Mouse (Mus musculus) midbrain, embryonic 15.5 days (tissue): ENCODE results near the gene Gm38394. TPM values are rescaled to one million over a fixed set of nuclear protein-coding genes. Genes with fewer than 3 reads are reported as not detected.

Source experiments
- ATAC-seq: fragments of 200-750 bp; cut with Nextera tagmentation; replicated peaks from 2 replicates; pipeline ENCODE4 v1.8.0; 2017; ENCODE audit warnings: moderate TSS enrichment
- H3K27ac ChIP-seq: fragments of 300-500 bp; sonication (generic); 2 replicates; pipeline ENCODE4 v1.5.1; 2015; ENCODE audit warnings: mild to moderate bottlenecking, inconsistent platforms
- H3K27me3 ChIP-seq: fragments of 300-500 bp; sonication (generic); replicated peaks from 2 replicates; pipeline ENCODE4 v1.6.1; 2015; ENCODE audit warnings: inconsistent platforms
- H3K36me3 ChIP-seq: fragments of 300-500 bp; sonication (generic); replicated peaks from 2 replicates; pipeline ENCODE4 v1.6.1; 2015; ENCODE audit warnings: inconsistent platforms
- H3K4me1 ChIP-seq: fragments of 300-500 bp; sonication (generic); 2 replicates; pipeline ENCODE4 v1.6.1; 2015; ENCODE audit warnings: inconsistent platforms
- H3K4me2 ChIP-seq: fragments of 300-500 bp; sonication (generic); 2 replicates; pipeline ENCODE4 v1.6.1; 2015; ENCODE audit warnings: inconsistent platforms, mild to moderate bottlenecking, moderate library complexity
- H3K4me3 ChIP-seq: fragments of 300-500 bp; sonication (generic); 2 replicates; pipeline ENCODE4 v1.5.1; 2015; ENCODE audit warnings: mild to moderate bottlenecking, inconsistent platforms
- H3K9ac ChIP-seq: fragments of 300-500 bp; sonication (generic); 2 replicates; pipeline ENCODE4 v1.6.1; 2015; ENCODE audit warnings: mild to moderate bottlenecking, inconsistent platforms
- H3K9me3 ChIP-seq: fragments of 300-500 bp; sonication (generic); 2 replicates; pipeline ENCODE4 v1.6.1; 2016; ENCODE audit warnings: inconsistent platforms
- WGBS: fragments of 180-500 bp; shearing (Covaris S2); methylation state at CpG from one replicate; pipeline ENCODE4 v1.1.7; 2015; ENCODE audit warnings: mixed read lengths; 5-methylcytosine and 5-hydroxymethylcytosine counted together
- polyA plus RNA-seq: library from polyadenylated mRNA; unstranded; fragments of >200 nt; fragmentation: Nextera tagmentation; extraction: Ambion mirVana; gene quantifications from 2 replicates; pipeline ENCODE4 v1.2.1, GENCODE M21; 2015

Gm38394 gene
- polyA plus RNA-seq, 1 experiment from 2014 or later, result 3.1 TPM

- no peaks in the 10 kb centered on the region for H3K27me3 ChIP-seq
- peaks cover 5% of the 10 kb centered on the region for H3K4me1 ChIP-seq
- H3K27ac ChIP-seq, result no peak overlapping the region
- 0 out of 2 replicates have a peak, but pooled peaks cover 5% of the 10 kb centered on the region for H3K36me3 ChIP-seq
- no peak overlapping the region for H3K4me3 ChIP-seq
- H3K4me2 ChIP-seq, result no peak overlapping the region
- no peaks in the 10 kb centered on the region for H3K9me3 ChIP-seq
- no peak overlapping the region for H3K9ac ChIP-seq
- ATAC-seq, result no peak
- WGBS, result 77% methylated on average over 3 of the region's 3 CpGs
These were observed 47.3 kb downstream of the Gm38394 start for GRCm38 (mm10) chr1:133613817-133614216.

GRCm38 (mm10) chr1:133611436-133611835 lies 49.7 kb downstream of the Gm38394 start:
- no peak for ATAC-seq
- H3K4me2 ChIP-seq, result no peak overlapping the region
- H3K27ac ChIP-seq, result no peak overlapping the region
- no peak overlapping the region for H3K9ac ChIP-seq
- H3K36me3 ChIP-seq, result peaks cover 10% of the 10 kb centered on the region
- 88% methylated on average over 1 of the region's 1 CpGs for WGBS
- no peaks in the 10 kb centered on the region for H3K9me3 ChIP-seq
- H3K27me3 ChIP-seq, result no peaks in the 10 kb centered on the region
- no peak overlapping the region for H3K4me3 ChIP-seq
- peaks cover 15% of the 10 kb centered on the region for H3K4me1 ChIP-seq

- H3K4me1 ChIP-seq, result peaks cover 15% of the 10 kb centered on the region
- H3K9me3 ChIP-seq, result no peaks in the 10 kb centered on the region
- peaks cover 16% of the 10 kb centered on the region for H3K36me3 ChIP-seq
- H3K9ac ChIP-seq, result no peak overlapping the region
- H3K27ac ChIP-seq, result no peak overlapping the region
- no peaks in the 10 kb centered on the region for H3K27me3 ChIP-seq
- H3K4me2 ChIP-seq, result no peak overlapping the region
- WGBS, result 55% methylated on average over 6 of the region's 6 CpGs
- ATAC-seq, result peak; percentile 43
- peak overlapping the region; percentile 100; the same call in 1 of the 2 replicates for H3K4me3 ChIP-seq
These were observed 50.5 kb downstream of the Gm38394 start for GRCm38 (mm10) chr1:133610601-133611000.

GRCm38 (mm10) chr1:133609771-133610502 lies 51.2 kb downstream of the Gm38394 start, which contains the start of gene Snrpe:
Snrpe (minus strand) TSS chr1:133610291.
- under 1% methylated on average over 73 of the region's 73 CpGs for WGBS
- ATAC-seq, result peak; percentile 98

GRCm38 (mm10) chr1:133603174-133603573 lies 57.9 kb downstream of the Gm38394 start:
- H3K9ac ChIP-seq, result no peak overlapping the region
- H3K4me3 ChIP-seq, result no peak overlapping the region
- no peak overlapping the region for H3K4me2 ChIP-seq
- no peaks in the 10 kb centered on the region for H3K9me3 ChIP-seq
- H3K4me1 ChIP-seq, result peaks cover 6% of the 10 kb centered on the region
- peaks cover 52% of the 10 kb centered on the region for H3K36me3 ChIP-seq
- no peak overlapping the region for H3K27ac ChIP-seq
- H3K27me3 ChIP-seq, result no peaks in the 10 kb centered on the region
- WGBS, result 94% methylated on average over 4 of the region's 4 CpGs
- ATAC-seq, result no peak

More at GRCm38 (mm10) chr1:133609771-133610502, 51.2 kb downstream of the Gm38394 start, which contains the start of gene Snrpe:
- H3K9ac ChIP-seq, result peak within 1 kb of the TSS; percentile 98
- no peaks in the 10 kb centered on the region for H3K27me3 ChIP-seq
- peaks cover 15% of the 10 kb centered on the region for H3K4me1 ChIP-seq
- H3K4me3 ChIP-seq, result peak within 1 kb of the TSS; percentile 100
- peak within 1 kb of the TSS; percentile 96 for H3K27ac ChIP-seq
- H3K36me3 ChIP-seq, result peaks cover 23% of the 10 kb centered on the region
- no peaks in the 10 kb centered on the region for H3K9me3 ChIP-seq
- H3K4me2 ChIP-seq, result peak within 1 kb of the TSS; percentile 67

- Histone ChIP-seq H3K9ac (peak overlapping the region; percentile 14; the same call in 1 of the 2 replicates), H3K27ac (peak overlapping the region; percentile 78)
- WGBS, result under 1% methylated on average over 4 of the region's 4 CpGs
These were observed 64.7 kb downstream of the Gm38394 start for GRCm38 (mm10) chr1:133596298-133597007.

GRCm38 (mm10) chr1:133585995-133586537 lies 75.1 kb downstream of the Gm38394 start:
- Histone ChIP-seq H3K9me3 (no peaks in the 10 kb centered on the region), H3K4me2 (no peak overlapping the region), H3K4me1 (no peaks in the 10 kb centered on the region), H3K27me3 (no peaks in the 10 kb centered on the region), H3K36me3 (no peaks in the 10 kb centered on the region), H3K9ac (no peak overlapping the region), H3K4me3 (no peak overlapping the region), H3K27ac (no peak overlapping the region)
- WGBS, result 74% methylated on average over 6 of the region's 6 CpGs
- ATAC-seq, result no peak

More at GRCm38 (mm10) chr1:133596298-133597007, 64.7 kb downstream of the Gm38394 start:
- H3K4me2 ChIP-seq, result no peak overlapping the region
- ATAC-seq, result peak; percentile 78
- no peaks in the 10 kb centered on the region for H3K27me3 ChIP-seq
- H3K4me1 ChIP-seq, result peaks cover 14% of the 10 kb centered on the region
- no peaks in the 10 kb centered on the region for H3K9me3 ChIP-seq
- H3K36me3 ChIP-seq, result no peaks in the 10 kb centered on the region; the same call in 1 of the 2 replicates
- no peak overlapping the region for H3K4me3 ChIP-seq

GRCm38 (mm10) chr1:133571293-133571692 lies 89.8 kb downstream of the Gm38394 start:
- no peak overlapping the region for H3K9ac ChIP-seq
- H3K9me3 ChIP-seq, result peaks cover 2% of the 10 kb centered on the region
- no peaks in the 10 kb centered on the region for H3K27me3 ChIP-seq
- H3K4me1 ChIP-seq, result no peaks in the 10 kb centered on the region
- no peak overlapping the region for H3K4me3 ChIP-seq
- no peak overlapping the region for H3K4me2 ChIP-seq
- no peak overlapping the region for H3K27ac ChIP-seq
- ATAC-seq, result no peak
- 86% methylated on average over 11 of the region's 11 CpGs for WGBS
- no peaks in the 10 kb centered on the region for H3K36me3 ChIP-seq

Other genes starting within 250 kb of the Gm38394 start
- 6.5 and 7.4 TPM in 2 replicates for gene Sox13, start 236.9 kb downstream of the Gm38394 start, polyA plus RNA-seq
- 416 and 427 TPM in 2 replicates for gene Snrpe, start 51.0 kb downstream of the Gm38394 start, polyA plus RNA-seq
- not detected in 2 replicates for gene Zbed6, start 433 bp downstream of the Gm38394 start, polyA plus RNA-seq
- gene Lax1, start 28.8 kb upstream of the Gm38394 start, polyA plus RNA-seq, result 0.09 and 0.14 TPM in 2 replicates
- gene Atp2b4, start 139.7 kb upstream of the Gm38394 start, polyA plus RNA-seq, result 11.3 and 11.6 TPM in 2 replicates
- 2.8 and 3.7 TPM in 2 replicates for gene Optc, start 246.7 kb upstream of the Gm38394 start, polyA plus RNA-seq